Mouse (Mus musculus): Measurements from ENCODE around the gene Vmn1r49.
"Not testable (repeated sequence)": the region's sequence is repeated elsewhere in the genome, so short reads cannot be mapped to it uniquely, and the experiment has no call there.

- not testable (repeated sequence) for TF ChIP-seq CTCF (IDR thresholded peaks at IDR 0.05; ENCODE audit: insufficient read depth, low read length); POLR2A (IDR thresholded peaks at IDR 0.05; ENCODE audit: borderline replicate concordance, extremely low read depth, low read depth, low read length)
Measured at GRCm38 (mm10) chr6:90122296-90122695, 44.0 kb upstream of the Vmn1r49 start, which contains the start of gene Vmn1r51.

Measured in lung, adult 2 months (tissue).